Mouse (Mus musculus): ENCODE data around the gene Mrnip. TPM values are rescaled to one million over a fixed set of nuclear protein-coding genes. Genes with fewer than 3 reads are reported as not detected.

The Mrnip gene
- polyA plus RNA-seq (2012; rRNA removed): 2.4 and 4.4 TPM in 2 replicates

DNA sequence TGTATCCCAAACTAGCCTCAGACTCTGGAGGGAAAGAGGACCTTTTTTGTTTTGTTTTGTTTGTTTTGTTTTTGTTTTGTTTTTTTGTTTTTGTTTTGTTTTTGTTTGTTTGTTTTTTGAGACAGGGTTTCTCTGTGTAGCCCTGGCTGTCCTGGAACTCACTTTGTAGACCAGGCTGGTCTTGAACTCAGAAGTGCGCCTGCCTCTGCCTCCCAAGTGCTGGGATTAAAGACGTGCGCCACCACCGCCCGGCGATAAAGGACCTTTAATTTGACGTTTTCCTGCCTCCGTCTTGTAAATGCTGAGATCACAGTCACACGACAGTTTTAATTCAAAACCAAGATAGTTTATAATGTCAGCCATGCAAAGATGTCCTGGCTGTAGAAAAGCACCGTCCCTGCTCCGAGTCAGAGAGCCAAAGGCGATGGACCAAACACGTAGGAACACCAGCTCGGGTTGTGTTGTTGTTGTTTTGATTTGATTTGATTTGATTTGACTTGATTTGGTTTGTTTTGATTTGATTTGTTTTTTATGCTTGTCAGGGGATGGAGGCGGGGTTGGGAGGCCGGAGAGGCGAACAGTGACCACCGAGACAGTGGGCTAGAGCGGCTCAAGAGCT, at the start of gene Mrnip:
Mrnip (plus strand) TSS at position 334 of the 619 bp plus-strand sequence.

DNA sequence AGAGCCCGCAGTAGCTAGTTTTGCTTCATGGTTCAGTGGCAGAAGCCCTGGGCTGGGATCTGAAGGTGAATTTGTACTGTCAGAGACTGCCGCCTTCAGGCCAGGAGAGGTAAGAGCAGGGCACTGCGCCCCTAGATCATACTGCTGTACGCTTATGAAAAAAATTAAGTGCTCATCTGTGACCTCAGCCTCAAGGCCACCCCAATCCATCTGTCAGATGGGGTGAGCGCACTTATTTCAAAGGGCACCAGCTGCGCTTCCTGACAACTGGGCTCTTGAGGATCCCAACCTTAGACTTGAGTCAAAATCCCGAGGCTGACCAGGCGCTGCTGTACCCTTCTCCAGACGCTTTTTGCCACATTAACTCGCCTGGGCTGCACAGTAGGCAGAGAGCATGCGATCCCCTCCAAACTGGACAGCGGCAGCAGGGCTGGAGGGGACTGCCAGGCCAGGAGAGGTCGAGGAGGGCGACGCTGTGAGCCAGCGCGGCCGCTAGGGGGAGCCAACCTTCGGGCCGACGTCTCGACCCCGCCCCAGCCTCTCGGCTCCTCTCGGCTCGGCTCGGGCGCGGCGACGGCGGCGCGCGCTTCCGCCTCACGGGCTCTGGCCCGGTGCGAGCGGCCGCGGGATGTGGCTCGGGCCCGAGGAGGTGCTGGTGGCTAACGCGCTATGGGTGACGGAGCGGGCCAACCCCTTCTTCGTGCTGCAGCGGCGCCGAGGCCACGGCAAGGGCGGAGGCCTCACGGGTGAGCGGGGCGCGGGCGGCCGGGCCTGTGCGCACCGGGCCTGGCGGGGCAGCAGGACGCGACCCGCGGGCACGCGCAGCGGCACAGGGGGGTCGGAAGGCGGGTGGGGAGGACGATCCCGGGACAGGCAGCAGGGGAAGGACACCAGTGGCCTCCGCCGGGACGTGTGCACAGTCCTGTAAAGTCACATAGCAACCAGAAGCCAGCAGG, 43.2 kb upstream of the Mrnip start, which contains the start of gene Tbc1d9b:
Tbc1d9b (plus strand) TSS at position 586 of the 956 bp plus-strand sequence.

DNA sequence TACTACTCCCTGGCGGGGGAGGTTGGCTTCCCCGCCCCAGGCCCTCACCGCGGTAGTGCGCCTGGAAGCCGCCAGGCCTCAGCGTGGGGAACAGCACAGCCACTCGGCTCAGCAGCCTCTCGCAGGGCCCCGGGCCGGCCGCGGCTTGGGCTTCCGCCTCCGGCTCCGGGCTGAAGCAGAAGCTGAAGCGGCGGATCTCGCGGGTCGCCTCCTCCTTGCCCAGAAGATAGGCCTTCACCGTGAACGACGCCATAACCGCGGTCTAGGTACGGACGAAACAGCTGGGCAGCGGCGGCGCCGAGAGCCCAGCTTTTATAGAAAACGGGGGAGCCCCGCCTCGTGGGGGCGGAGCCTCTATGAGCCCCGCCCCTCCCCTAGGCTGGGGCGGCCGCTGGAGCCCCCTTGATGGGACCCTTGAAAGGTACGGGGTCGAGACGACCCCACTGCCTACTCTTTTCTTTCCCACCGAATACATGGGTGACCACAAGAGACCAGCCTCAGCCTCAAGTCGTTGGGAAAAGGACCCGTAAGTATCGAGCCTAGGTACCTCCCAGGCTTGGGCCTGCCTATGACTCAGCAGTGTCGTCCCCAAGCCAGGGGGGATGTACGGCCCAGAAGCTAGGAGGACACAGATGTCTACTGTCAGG, 36.4 kb downstream of the Mrnip start, which contains the start of the genes Sqstm1 and Mgat4b:
Sqstm1 (minus strand) TSS at position 323 of the 647 bp plus-strand sequence.
Mgat4b (plus strand) TSS at position 386 of the 647 bp plus-strand sequence.

DNA sequence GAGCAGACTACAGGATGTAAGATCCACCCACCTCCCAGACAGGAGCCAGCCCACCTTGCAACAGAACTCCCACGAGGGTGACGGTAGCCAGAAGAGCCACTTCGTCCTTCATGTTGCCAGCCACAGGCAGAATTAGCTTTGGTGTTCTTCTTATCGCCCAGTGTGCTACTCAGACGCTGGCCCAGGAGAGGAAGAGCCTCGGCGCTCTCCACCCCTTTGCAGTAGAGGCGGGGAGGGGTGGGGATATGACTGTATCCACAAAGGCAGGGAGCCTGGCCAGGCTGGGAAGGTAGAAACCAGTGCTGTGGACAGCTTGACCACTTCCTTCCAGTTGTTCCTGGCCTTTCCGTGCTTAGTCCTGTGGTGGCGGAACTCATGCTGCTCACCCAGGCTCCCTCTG, 64.1 kb downstream of the Mrnip start, which contains the start of gene Ltc4s:
Ltc4s (minus strand) TSS at position 293 of the 400 bp plus-strand sequence.

Other genes with a start within 250 kb of the Mrnip start
- gene Rnf130, start 149.1 kb upstream of the Mrnip start, polyA plus RNA-seq (2012; rRNA removed): 141 and 151 TPM in 2 replicates
- gene Tbc1d9b, start 43.0 kb upstream of the Mrnip start, polyA plus RNA-seq (2012; rRNA removed): 43.4 and 49.0 TPM in 2 replicates
- gene Sqstm1, start 36.4 kb downstream of the Mrnip start, polyA plus RNA-seq (2012; rRNA removed): 243 and 273 TPM in 2 replicates
- gene Mgat4b, start 36.4 kb downstream of the Mrnip start, polyA plus RNA-seq (2012; rRNA removed): 380 and 383 TPM in 2 replicates
- 32.8 and 44.4 TPM in 2 replicates for gene Ltc4s, start 64.2 kb downstream of the Mrnip start, polyA plus RNA-seq (2012; rRNA removed)
- 14.6 and 17.3 TPM in 2 replicates for gene Maml1, start 117.9 kb downstream of the Mrnip start, polyA plus RNA-seq (2012; rRNA removed)
- 25.0 and 32.8 TPM in 2 replicates for gene Canx, start 151.2 kb downstream of the Mrnip start, polyA plus RNA-seq (2012; rRNA removed)
- gene Cby3, start 180.0 kb downstream of the Mrnip start, polyA plus RNA-seq (2012; rRNA removed): not detected in 2 replicates
- 21.4 and 25.9 TPM in 2 replicates for gene Hnrnph1, start 202.5 kb downstream of the Mrnip start, polyA plus RNA-seq (2012; rRNA removed)